Mouse (Mus musculus) inflammation-experienced regulatory T-cells, adult 16 weeks (primary cell): ENCODE results near the gene Il5ra. TPM values are rescaled to one million over a fixed set of nuclear protein-coding genes. Genes with fewer than 3 reads are reported as not detected.

Experiments
- polyA plus RNA-seq: library from polyadenylated mRNA; unstranded; fragments of 100-300 nt; shearing (Covaris generic); gene quantifications from one replicate; pipeline ENCODE4 v1.2.1, GENCODE M21; 2017

The Il5ra gene
- polyA plus RNA-seq: 0.11 TPM

GRCm38 (mm10) chr6:106748887-106749388, at the start of gene Il5ra:
TSS of gene Il5ra (minus strand) at chr6:106749037.

GRCm38 (mm10) chr6:106768640-106769289, 19.9 kb upstream of the Il5ra start, which contains the start of gene Trnt1:
TSS of gene Trnt1 (plus strand) at chr6:106769120.

Other genes starting within 250 kb of the Il5ra start
- 92.9 TPM for gene Trnt1, start 20.1 kb upstream of the Il5ra start, polyA plus RNA-seq
- gene Crbn, start 51.0 kb upstream of the Il5ra start, polyA plus RNA-seq: 180 TPM